Mouse (Mus musculus) kidney, adult 9 months (tissue): ENCODE data around the gene Ccdc105.

Source experiments
- DNase-seq: peaks from one replicate; pipeline ENCODE4 v3.0.0; 2022

Gene Ccdc105

DNA sequence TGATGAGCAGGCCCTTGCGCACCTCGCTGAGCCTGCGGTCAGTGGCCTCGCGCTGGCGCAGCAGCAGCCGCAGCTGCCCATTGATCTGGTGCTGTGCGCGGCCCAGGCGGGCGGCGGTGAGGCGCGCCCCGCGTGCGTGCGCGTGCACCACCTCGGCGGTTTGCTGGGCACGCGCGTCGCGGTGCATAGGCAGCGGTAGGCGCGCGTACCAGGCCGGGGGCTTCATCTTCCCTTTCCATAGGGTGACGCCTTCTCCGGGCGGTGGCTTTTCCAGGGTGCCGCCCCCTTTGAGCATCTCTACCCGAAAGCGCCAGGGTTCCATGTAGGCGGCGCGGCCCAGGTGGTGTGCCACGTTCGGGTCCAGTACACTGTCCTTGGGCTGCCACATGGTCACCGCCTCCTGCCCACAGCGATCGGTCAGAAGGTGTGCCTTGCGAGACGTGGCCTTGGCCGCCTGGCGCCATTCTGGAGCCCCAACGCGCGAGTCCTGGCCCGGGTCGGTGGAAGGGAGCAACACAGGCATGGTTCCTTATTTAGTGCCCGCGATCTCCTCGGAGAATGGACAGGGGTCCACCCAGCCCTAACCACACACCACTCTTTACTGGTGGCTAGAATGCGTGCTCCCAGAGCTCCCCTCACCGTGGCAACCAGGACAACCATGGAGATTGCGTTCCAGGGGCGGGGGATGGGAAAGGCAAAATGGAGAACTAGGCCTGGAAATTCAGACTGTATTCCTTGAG, at the start of gene Ccdc105:
TSS of gene Ccdc105 (minus strand) at position 614 of the 740 bp plus-strand sequence.
- no peak for DNase-seq

DNA sequence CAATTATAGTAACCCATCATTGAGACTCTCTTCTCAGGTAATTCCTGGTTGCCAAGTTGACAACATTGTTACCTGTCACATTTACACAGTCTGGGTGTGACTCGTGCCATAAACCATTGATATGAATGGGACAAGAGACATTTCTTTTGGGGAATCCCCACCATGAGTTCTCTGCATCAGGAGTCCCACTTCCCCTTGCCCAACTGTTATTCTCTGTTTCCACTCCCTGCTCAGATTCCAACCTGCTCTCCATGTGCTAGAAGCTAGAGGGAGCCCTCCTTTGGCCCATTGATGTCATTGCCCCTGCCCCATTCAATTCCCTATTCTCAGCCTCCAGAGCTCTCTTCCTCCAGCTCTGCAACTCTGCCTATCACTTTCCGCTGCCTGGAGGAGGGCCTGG, 48.6 kb upstream of the Ccdc105 start:
- DNase-seq = no peak

DNA sequence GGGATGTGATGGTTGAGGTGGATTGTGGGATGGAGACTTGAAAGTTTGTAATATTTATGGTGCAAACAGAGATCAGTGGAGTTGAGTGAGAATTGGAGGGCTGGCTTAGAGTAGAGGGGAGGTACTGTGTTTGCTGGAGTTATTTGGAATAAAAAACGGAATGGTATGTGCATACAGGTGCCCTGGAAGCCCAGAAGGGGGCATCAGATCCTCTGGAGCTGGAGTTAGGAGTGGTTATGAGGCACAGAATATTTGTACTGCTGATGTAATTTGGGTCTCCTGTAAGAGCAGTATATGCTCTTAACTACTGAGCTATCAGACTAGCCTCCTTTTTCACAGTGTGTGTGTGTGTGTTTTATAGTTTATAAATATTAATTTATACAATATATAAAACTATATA, 37.7 kb upstream of the Ccdc105 start:
- DNase-seq = no peak

DNA sequence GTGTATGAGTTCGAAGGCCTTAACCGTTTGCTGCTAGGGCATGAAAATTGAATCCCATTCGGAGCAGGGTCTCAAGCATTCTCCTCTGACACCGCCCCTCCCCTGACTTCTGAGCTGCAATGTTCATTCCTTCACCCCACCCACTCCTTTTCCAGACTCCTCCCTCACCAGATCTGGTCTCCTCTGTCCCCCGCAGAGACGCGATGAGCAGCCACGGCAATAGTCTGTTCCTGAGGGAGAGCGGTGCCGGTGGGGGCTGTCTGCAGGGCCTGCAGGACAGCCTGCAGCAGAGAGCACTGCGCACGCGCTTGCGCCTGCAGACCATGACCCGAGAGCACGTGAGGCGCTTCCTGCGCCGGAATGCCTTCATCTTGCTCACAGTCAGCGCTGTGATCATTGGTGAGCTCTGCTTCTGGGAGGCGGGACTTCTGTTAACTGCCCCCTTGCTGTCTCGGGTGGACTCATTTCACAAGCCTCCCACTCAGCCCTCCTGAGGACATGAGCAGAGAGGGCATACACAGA, 34.8 kb upstream of the Ccdc105 start:
- peak; percentile 68 for DNase-seq

DNA sequence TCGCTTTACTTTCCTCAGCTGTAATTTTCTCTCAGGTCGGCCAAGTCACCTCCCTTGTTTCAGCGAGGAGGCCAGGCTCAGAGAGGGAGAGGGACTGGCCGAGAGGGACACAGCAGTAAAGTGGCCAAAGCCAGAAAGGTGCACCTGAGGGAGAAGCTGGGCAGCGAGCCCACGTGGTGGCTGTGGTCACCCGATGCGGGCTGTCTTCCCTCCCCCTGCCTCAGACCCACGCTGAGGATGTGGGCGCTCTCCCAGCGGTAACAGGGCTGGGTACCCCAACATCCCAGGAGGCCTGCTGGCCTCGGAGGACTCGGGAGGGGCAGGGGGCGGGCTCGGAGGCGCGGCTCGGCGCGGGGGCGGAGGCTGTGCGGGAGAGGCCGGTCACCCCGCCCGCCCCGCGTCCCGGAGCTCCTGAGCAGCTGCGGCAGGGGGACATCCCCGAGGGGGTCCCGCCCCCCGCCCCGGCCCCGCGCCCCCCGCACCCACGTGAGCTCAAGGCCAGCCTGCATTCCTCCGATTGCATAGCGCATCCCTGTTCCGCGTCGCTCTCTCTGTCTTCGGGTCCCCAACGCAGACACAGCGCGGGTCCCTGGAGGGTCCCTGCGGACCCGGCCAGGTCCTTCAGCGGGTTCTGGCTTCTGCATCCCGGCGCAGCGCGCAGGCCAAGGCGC, 27.3 kb upstream of the Ccdc105 start, which contains the start of gene Slc1a6:
TSS of gene Slc1a6 (plus strand) at position 516 of the 671 bp plus-strand sequence.
- no peak for DNase-seq

DNA sequence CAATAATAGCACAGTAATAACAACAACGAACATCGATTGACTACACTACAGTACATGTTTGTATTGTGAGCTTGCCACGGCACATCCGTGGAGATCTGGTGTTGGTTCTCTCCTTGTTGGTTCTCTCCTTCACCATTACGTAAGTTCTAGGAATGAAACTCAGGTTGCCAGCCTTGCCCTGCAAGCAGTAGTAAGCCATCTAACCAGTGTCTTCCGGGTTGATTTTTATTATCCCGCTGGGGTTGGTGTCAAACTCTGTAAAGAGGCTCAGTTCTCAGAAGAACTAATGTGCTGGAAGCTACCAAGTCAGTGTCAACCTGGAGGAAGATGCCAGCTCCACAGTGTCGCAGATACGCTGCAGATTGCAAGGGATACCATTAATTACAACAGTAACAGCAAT, 26.7 kb upstream of the Ccdc105 start:
- no peak for DNase-seq

DNA sequence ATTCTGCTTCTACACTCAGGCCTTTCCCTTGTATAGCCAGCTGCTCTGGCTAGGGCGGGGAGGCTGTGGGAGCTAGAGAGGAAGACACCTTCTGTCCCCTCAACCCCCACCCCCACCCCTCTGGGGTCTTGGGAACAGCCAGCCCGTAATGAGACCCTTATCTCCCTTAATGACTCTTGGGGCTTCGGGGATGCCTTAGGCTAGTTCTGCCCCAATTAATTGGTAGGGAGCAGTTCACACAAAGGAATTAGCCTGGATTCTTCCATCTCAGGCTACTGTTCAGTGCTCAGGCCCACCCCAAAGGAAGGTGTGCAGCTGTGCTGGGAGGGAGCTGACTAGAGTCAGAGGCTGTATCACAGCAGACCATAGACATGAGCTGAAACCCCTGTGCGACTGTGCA, 23.0 kb upstream of the Ccdc105 start:
- no peak for DNase-seq

DNA sequence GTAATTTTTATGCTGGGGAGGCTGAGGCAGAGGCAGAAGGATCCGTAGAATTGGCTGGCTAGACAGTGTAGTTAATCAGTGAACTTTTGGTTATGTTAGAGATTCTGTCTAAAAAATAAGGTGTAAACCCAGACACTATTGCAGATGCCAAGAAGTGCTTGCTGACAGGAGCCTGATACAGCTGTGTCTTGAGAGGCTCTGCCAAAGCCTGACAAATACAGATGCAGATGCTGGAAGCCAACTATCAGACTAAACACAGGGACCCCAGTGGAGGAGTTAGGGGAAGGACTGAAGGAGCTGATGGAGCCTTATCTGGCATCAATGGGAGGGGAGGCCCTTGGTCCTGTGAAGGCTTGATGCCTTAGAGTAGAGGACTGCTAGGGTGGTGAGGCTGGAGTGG, 12.7 kb upstream of the Ccdc105 start:
- DNase-seq = no peak

DNA sequence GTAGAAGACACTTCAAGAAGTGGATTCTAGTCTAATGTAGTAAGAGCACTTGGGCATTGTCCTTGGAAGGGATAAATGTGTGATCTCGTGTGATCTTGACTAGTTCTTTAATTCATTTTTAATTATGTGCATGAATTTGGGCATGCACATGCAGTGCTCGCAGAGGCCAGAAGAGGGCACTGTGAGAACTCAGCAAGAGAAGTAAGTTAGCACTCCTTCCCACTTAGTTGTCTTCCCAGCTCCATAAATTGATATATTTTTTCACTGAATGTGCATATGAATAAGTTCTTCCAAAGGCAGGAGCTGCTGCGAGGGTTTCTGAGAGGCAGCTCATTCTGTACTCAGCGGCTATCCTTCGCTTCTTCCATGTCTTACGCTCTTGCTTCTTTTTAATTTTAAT, 3.2 kb upstream of the Ccdc105 start:
- DNase-seq = peak; percentile 64

DNA sequence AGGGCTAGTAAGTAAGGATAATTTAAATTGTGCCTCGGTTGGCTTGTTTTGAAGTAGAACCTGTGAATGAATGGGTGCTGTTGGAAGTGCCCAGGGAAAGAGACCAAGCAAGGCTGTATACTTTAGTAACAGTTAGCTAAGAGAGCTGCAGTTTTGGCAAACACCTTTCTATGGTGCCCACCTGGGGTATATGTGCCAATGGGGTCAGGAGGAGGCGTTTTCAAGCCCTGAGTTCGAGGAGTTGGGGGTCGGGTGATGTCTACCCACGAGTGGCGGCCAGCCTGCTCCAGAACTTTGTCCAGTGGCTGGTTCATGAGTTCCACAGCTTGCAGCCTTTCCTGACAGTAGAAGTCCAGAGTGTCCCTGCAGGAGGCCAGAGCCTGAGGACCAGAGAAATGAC, 3.9 kb downstream of the Ccdc105 start:
- no peak for DNase-seq

DNA sequence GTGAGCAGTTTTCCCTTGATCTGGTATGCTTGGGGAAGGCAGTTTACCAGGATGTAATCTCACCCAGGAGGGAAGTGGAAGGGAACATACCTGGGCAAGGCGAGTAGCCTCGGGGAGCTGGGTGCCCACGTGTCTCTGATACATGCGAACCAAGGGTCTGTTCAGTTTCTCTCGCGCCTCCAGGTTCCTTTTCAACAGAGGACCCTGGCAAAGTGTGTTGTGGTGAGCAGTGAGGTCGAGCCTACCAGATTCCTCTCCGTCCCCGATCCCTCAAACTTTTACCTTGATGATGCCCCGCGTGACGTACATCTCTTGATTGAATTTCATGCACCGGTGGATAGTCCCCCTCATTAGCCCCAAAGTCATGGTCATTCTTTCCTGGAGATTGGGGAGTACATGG, 4.7 kb downstream of the Ccdc105 start:
- DNase-seq = no peak

DNA sequence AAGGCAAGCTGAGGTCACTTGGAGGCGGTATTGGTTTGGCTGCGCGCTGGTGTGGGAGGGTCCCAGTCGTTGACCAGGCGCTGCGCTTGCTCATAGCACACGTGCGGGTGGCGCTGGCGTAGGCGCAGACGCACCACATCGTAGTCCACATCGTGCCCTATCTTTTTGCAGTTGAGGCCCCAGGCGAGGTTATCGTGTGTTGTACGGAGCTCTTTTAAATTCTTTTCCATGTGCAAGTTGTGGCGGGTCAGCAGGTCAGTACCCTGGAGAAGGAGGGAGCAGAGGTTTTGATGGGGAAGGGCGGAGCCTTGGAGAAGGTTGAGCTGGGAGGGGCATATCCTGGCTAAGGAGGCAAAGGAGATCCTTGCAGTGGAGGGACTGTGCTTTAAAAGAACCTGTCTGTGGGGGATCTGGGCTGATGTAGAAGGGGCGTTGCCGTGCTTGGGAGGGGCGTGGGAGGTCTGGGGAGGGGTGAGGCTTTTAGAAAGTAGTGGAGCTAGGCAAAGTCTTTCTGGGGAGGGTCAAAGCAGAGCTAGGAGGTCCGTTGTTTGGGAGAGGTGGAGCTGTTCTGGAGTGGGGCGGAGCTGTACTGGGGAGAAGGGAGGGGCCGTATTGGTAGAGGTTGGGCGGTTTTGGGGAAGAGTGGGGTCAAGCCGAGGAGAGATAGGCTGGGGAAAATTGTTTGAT, 5.7 kb downstream of the Ccdc105 start:
- DNase-seq = no peak

DNA sequence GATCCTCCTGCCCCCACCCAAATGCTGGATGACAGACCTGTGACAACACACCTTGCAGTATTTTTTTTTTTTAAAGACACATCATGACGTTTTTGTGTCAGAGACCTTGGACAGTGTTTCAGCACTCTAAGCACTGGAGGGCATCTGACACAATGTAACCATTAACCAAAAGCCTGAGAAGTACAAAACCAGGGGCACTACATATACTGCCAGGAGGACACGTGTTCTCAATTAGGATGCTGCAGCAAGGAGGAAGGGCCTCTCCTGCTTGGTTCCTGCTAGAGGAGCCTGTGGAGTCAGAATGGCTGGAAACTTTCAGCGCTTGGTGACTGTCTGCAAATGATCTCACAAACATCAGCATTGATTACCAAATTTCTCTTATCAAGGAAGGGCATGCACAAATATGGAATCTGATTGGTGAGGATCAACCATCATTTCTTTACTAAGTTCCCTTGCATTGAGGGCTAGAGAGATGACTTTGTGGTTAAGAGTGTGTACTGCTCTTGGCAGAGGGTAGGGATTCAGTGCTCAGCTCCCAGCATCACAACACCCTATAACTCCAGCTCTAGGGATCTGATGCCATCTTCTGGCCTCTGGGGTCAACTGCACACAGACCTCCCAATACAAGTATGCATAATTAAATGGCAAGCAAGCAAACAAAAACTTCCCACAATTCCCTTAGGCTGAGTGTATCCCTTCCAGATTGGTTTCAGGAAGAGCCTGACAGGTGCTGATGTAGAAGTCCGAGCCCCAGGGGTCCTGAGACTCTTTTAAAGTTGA, 7.2 kb downstream of the Ccdc105 start:
- DNase-seq = peak; percentile 49

DNA sequence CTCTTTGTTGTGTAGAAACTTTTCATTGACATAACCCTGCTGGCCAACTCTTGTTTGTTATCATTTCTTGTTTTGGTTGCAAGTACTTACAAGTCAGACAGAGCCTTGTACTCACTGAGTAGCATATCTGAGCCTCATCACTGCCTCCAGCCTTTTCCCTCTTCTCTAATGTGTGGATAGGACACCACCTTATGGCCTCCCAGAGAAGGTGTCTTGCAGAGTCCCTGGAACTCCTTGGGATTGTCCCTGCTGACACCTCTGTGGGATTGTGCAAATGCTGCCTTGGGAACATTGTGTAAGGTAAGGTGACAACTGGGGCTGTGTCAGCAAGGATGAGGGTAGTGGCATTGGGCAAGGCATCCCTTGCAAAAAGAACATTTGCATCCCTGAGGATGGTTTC, 9.1 kb downstream of the Ccdc105 start:
- DNase-seq = no peak

DNA sequence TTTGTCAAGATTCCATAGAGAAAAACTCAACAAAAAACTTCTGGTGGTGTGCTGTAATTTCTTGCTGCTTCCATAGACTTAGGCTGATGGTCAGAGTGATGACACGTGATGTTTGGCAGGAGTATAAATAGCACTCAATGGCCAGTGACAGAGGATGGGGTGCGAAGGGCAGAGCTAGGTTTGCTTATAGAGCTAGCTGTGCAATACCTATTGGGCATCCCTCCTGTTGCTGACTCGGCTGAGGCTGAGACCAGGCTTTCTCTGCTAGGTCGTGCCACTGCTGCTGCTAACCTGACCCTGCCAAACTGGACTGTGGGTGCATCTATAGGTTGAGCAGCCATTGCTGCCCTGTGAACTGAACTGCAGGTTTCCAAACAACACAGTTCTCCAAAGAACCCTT, 13.0 kb downstream of the Ccdc105 start:
- no peak for DNase-seq

DNA sequence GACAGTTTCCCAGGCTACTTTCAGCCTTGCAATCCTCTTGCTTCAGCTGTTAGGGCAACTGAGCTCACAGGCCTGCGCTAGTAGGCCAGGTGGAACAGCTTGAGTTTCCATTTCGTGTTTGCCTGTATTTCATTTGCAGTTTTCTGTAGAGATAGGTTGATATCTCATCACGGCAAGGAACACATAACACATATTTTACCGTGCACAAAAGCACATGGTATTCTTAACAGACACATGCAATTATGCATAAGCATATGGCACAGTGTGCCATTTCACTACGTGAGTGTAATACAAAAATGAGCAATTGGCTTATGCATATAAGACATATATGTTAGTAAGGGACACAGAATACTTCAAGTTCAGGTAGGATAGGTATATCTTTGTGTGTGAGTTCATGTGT, 25.0 kb downstream of the Ccdc105 start:
- no peak for DNase-seq

DNA sequence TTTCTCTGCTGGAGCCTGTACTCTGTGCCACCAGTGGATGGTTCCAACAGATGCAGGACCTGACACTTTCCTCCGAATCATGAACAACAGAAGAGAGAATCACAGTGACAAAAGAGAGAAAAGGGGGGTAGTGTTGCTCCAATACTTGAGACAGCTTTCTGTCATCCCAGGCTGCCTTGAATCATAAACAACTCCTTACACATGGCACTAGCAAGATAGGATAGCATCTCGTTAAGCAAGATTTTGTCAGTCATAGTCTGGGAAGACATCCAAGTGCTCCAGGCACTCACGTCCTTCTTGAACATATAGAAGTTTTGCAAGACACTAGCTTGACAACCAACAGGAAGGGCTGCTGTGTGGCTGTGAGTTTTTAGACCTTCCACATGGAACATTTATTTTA, 25.8 kb downstream of the Ccdc105 start:
- DNase-seq = no peak

DNA sequence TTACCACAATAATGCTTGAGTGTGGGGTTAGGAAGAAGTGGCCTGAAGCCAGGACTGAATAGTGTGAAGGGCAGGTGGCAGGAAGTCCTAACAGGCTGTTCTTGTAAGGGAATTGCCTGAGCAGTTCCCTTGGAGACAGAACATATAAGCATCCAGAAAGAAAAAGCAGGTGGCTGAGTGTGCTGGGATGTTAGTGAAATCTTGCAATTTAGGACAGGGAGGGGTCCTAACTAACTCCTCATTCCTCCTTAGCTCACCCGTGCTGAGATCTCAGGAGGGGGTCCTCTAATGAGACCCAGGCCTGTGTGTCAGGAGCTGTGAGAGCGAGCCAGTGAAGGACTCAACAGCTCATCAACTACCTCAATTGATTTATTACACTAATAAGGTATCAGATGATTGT, 29.4 kb downstream of the Ccdc105 start:
- no peak for DNase-seq

DNA sequence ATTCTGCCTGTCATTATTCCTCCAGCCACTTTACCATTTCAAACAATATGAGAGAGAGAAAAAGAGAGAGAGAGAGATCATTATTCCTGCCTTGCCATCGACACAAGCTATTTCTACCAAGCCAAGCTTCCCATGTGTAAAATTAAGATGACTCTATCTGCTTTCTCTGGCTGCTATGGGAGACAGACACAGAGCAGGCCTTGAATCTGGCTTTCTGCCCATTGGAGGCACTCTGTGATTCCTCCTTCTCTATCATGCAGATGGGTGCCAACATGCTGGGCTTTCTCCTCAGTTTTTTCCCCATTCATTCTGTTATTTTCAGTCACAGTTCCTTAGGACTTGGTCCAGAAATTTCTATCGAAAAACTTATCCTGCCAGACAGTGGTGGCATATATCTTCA, 30.2 kb downstream of the Ccdc105 start:
- no peak for DNase-seq

DNA sequence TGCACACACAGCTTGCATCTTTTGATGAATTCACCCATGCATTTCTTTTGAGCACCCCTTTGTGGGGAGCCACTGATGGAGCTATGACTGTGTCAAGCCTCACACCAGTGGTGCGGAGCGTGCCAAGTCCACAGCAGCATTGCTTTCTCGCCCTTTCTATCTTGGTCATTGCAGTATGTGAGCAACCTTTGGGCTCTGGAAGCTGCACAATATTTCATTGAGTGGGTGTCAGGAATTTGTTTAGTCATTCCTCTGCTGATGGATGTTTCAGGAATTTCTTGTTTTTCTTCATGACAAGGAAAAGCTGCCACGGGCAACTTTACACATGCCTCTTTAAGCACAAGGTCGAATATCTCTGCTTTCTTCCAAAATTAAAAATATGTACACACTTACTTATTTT, 30.8 kb downstream of the Ccdc105 start:
- no peak for DNase-seq

DNA sequence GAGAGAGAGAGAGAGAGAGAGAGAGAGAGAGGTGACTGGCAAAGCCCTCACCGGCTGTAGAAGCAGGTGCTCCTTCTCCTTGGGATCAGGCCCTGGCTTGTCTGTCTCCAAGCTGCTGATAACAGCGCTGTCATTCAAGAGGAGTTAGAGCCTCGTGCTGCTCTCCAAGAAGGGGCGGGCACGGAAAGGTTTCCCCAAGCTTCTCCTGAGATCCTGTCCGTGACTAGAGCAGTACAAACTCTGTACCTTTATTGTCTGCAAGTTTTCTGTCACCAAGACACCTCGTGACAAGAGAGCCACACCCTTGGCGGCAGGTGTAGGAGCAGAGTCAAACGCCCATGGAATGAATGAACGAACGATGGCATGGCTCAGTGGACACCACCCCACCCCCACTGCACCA, 34.8 kb downstream of the Ccdc105 start, which contains the start of gene Casp14:
TSS of gene Casp14 (minus strand) at position 239 of the 400 bp plus-strand sequence.
- DNase-seq = no peak

DNA sequence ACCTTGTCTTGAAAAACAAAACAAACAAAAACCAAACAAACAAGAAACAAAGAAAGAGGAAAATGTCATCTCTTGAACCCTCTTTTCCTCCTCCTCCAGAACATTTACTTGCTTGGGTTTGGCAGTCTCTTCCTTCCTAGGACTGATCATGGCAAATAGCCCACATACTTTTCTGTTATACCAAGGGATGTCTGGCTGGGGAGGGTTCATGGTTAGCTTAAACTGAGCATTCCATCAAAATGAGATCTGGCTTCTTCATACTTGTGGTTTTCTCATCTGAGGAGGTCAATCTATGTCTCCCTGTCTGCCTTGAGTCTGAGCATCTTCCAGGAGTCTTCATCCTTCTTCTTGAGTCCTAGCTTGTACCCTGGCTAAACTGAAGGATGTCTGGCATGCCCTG, 36.6 kb downstream of the Ccdc105 start:
- DNase-seq = no peak

DNA sequence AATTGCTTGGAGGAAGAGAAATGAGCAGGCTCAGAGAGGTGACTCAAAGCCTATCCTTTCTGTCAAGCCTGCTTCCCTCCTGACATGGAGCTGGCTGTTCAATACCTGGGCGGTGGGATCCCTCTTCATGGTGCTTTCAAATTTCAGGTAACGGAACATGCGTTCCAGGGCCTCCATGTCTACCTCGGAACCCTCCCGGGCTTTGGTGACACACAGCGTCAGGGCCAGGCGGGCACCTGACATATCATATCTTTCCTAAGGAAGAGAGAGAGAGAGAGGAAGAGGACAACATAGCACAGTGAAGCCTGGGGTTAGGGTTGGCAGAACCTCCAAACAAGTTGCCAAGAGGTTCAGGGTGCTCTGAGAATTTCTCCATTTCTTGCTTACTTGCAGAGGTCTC, 37.7 kb downstream of the Ccdc105 start:
- DNase-seq = no peak
